In the genomic region with DNA sequence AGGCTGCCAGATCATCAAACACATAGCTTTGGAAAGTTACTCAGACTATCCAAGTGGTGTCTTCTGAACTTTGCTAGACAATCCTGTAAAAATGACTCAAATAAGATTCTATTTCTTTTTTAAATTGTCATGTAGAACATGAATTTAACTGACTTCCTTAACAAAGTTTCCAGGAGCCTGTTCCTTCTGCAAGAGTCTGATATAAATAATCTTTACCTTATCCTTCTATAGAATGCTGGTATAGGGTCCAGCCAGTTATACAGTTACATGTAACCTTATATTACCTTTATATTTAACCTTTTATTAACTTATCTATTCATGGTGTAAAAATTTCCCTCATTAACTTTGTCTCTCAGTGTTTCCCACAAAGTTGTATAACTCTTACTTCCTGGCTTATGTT, we compare ENCODE assay signal across 31 mouse cellular contexts.
"Had no signal": no experiment of that assay in that cellular context is flagged by ENCODE, and none has a peak within 500 bp of the region (broad histone marks: within the 10 kb centered on the region; RNA-seq: fewer than 3 reads in every experiment).

No protein-coding gene starts in this region.

- H3K4me1 ChIP-seq: hindbrain, embryonic 12.5 days; hindbrain, embryonic 13.5 days; hindbrain, embryonic 15.5 days; intestine, embryonic 15.5 days; kidney, embryonic 15.5 days had no signal

- H3K9ac ChIP-seq: heart, embryonic 12.5 days; heart, embryonic 13.5 days; heart, embryonic 15.5 days; hindbrain, embryonic 12.5 days; hindbrain, embryonic 13.5 days; hindbrain, embryonic 14.5 days; hindbrain, embryonic 15.5 days; intestine, embryonic 15.5 days; kidney, embryonic 15.5 days had no signal

- H3K27ac ChIP-seq: heart, embryonic 10.5 days; heart, embryonic 13.5 days; heart, embryonic 15.5 days; hindbrain, embryonic 10.5 days; hindbrain, embryonic 12.5 days; hindbrain, embryonic 13.5 days; hindbrain, embryonic 14.5 days; hindbrain, embryonic 15.5 days; hindbrain, postnatal 0 days; intestine, embryonic 15.5 days; kidney, embryonic 15.5 days; kidney, postnatal 0 days; layer of hippocampus, adult 2 months; left cerebral cortex, adult 2 months had no signal

- H3K4me3 ChIP-seq: heart, embryonic 10.5 days; heart, embryonic 12.5 days; heart, embryonic 13.5 days; heart, embryonic 15.5 days; hindbrain, embryonic 10.5 days; hindbrain, embryonic 12.5 days; hindbrain, embryonic 13.5 days; hindbrain, embryonic 15.5 days; intestine, embryonic 15.5 days; kidney, embryonic 15.5 days; layer of hippocampus, adult 2 months; left cerebral cortex, adult 2 months had no signal

- H3K36me3 ChIP-seq: heart, embryonic 10.5 days; heart, embryonic 12.5 days; heart, embryonic 13.5 days; heart, embryonic 15.5 days; hindbrain, embryonic 10.5 days; hindbrain, embryonic 12.5 days; hindbrain, embryonic 13.5 days; hindbrain, embryonic 15.5 days; intestine, embryonic 15.5 days; kidney, embryonic 15.5 days had no signal

- DNase-seq: heart, postnatal 10 days; heart, postnatal 14 days; heart, postnatal 36 days; heart, postnatal 4 days; kidney, adult 11 months; kidney, adult 18-20 months; kidney, adult 2 months; kidney, adult 8-10 months; kidney, adult 9 months; kidney, postnatal 10 days; kidney, postnatal 14 days; kidney, postnatal 25 days; kidney, postnatal 36 days; kidney, postnatal 4 days; layer of hippocampus, adult 9-11 months; layer of hippocampus, postnatal 36 days had no signal

- H3K27me3 ChIP-seq: heart, embryonic 12.5 days; heart, embryonic 13.5 days; heart, embryonic 15.5 days; hindbrain, embryonic 12.5 days; hindbrain, embryonic 13.5 days; hindbrain, embryonic 15.5 days; intestine, embryonic 15.5 days; kidney, embryonic 15.5 days had no signal

- H3K9me3 ChIP-seq: heart, embryonic 10.5 days; heart, embryonic 12.5 days; heart, embryonic 13.5 days; heart, embryonic 15.5 days; hindbrain, embryonic 10.5 days; hindbrain, embryonic 12.5 days; hindbrain, embryonic 13.5 days; hindbrain, embryonic 15.5 days; intestine, embryonic 15.5 days; kidney, embryonic 15.5 days had no signal
